Mouse (Mus musculus): ENCODE measurements around the gene Sik1.

Gene Sik1

DNA sequence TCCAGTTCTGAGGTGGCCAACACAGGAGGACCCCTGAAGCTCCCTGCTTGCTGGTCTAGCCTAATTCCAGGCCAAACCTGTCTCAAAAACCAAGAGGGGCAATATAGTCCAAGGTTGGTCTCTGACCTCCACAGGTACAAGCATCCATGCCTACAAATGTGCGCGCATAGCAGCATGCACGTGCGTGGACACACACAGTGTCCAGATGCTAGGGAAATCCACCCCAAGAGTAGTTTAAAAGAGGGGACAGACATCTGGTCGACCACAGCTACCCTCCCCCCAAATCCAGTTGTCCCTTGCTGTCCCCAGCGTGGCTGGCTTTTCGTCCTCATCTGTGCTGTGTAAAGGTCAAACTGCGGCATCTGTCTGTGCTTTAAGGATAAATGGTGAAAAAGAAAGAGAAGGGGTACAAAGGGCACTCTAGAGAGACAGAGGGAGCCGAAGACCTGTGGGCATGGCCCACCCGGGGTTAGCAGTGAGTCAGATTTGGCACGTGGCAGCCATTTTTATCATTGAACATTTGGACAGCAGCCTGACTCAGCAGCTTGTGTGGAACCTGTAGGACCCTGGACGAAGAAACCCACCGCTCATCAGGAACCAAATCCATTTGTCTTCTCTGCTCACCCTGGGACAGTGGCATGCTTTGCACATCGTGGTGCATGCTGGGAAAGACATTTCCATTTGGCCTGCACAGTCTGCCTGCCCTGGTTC, 23.6 kb downstream of the Sik1 start:
- no peak for DNase-seq (ENCODE audit: low spot score in 2 of 2)

DNA sequence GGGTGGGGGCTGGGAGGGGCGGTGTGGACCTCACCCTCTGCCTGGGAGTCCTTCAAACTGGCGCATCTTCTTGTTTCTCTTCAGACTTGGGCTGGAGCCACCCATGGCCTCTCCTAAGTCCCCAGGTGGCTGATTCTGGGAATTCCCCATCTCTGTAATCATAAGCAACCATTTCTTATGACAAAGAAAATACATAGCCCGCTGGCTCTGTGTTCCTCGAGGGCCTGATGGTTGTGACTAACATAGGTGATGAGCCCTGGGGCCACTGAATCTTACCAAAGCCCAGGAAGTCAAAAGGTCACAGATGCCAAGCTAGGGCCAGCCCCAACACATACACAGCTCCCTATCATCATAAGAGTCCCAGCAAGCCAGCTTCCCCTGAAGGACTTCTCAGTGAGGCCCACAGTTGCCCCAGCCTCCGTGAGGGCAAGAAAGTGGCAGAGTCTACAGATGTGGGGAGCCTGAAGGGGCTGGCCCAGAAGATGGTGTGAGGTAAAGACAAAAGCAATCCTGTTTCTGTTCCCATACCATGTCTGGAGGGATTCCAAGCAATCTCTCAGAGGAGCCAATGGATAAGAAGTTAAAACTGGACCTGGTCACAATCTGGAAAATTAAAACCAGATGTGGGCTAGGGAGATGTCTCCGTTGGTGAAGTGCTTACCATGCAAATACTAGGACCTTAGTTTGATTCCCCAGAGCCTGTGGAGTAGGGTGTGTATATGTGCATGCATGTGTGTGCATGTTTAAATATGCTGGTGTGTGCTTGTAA, 24.3 kb downstream of the Sik1 start:
- no peak for DNase-seq (ENCODE audit: low spot score in 2 of 2)

DNA sequence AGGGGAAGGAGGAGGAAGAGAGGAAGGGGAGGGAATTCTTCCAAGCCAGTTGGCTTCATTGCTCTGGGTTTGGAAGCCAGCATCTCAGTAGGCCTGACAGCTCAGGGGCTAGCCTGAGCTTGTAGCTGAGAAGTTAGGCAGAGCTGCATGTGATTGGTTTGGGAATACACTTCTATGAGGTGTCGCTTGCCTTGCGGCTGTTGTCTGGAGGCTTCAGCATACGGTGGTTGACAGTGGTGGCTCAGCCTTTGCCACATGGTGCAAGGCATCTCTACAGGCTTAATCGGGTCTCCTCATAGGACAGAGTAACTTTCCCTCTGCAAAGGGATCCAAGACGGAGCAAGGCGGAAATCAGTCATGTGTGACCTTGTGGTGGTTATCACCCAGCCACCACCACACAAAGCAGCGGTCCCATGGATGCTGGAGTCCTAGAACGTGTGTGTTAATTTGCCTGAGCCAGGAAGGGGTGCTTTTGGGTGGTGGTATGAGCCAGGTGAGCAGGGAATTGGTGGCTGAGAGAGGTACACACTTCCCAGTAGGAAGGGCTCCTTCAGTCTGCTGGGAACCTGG, 25.0 kb downstream of the Sik1 start:
- DNase-seq (ENCODE audit: low spot score in 2 of 2), result no peak

DNA sequence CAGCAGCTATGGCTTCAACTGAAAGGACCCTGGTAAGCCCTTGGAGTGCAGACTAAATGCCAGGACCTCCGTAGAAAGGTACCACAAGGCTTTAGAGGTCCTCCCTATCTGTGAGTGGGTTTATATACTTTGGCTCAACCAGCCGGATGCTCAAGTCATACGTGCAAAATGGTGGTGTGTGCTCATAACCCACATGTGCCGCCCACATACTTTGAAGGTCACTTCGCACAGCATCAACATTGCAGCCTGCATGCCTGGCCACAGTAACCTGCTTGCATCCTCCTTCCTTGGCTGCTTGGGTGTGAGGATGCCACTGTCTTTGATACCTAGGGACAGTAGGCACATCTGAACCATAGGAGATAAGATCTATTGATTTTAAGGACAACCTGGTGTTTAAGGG, 26.7 kb downstream of the Sik1 start:
- no peak for DNase-seq (ENCODE audit: low spot score in 2 of 2)

DNA sequence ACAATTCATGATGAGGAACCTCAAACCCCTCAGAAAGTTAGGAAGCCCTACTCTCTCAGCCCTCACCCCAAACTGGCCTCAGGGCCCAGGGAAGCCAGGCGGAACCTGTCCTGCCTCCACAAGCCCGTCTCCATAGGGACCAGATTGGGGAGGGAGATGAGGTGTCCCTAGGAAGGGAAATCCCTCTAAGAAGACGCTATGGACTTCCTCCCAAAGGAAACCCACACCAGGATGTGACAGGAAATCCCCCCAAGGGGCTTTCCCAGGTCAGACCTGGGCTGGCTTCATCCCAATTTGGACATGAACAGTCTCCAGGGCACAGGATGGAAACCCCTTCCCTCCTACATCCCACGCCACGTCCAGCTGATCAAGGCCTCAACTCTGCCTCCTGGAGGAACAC, 27.5 kb downstream of the Sik1 start:
- DNase-seq (ENCODE audit: low spot score in 2 of 2), result no peak

DNA sequence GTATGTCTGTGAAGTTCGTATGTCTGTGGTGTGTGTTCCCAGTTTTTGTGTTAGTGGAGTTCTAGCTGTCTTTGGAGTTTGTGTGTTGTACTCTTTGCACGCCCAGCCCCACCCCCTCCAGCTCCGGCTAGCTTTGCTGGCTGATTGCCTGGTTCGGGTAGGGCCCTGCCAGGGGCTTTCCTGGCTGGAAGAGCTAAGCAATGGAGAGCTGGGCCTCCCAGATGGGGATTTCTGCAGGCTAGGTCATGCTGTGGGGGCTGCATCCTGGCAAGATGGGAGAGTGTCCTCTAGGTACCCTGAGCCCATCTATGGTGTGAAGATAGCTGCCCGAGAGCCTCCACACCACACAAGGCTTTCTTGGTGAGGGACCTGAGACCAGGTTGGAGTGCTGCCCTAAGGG, 28.4 kb downstream of the Sik1 start:
- no peak for DNase-seq (ENCODE audit: low spot score in 2 of 2)

DNA sequence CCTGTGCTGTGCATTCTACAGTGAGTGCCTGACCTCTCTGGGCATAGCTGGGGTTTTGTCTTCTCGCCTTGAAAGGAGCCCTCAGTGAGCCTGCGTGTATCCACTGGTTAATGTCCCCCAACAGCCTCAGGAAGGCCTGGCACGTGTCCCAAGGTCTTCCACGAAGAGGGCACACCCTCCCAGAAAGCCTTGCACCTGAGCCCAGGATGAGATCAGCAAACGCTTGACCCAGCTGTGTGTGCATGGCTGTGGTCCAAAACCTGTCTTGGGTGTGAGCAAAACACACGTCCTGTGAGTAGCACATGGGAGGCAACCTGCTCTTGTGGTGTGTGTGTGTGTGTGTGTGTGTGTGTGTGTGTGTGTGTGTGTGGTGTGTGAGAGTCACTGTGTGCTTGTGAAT, 28.9 kb downstream of the Sik1 start:
- DNase-seq (ENCODE audit: low spot score in 2 of 2), result no peak

DNA sequence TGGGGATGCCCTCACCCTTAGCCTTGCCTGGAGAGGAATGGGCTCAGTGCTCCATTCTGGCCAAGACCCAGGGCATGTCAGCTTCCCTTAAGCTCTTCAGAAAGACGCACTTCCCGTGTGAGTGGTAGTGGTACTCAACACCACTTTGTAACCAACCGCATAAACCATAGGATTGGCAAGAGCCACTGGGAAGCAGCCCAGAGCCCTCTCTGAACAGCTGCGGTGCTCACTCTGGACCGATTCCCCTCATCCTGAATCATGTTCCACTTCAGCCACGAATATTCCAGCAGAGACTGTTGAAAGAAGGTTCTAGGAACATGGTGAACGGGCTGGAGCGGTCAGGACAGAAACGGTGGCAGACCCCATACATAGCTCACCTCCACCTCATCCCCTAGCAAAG, 29.9 kb downstream of the Sik1 start:
- no peak for DNase-seq (ENCODE audit: low spot score in 2 of 2)

DNA sequence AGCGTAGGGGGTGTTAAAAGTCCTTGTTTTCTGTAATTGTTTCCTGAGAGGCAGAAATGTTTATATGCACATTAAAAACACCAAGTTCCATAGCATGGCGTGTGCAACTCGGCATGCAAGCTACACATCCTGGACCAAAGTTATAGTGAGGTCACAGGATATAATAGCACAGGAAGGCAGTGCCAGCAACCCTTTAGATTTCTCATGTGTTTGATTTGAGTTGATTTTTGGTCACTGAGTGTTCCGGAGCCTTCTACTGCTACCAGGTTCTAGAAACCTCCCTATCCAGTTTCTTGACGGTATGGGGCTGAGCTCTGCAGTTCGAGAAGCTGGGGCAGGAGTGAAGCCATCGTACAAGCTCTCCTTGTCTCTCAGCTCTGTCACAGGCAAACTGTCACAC, 30.8 kb downstream of the Sik1 start:
- no peak for DNase-seq (ENCODE audit: low spot score in 2 of 2)

DNA sequence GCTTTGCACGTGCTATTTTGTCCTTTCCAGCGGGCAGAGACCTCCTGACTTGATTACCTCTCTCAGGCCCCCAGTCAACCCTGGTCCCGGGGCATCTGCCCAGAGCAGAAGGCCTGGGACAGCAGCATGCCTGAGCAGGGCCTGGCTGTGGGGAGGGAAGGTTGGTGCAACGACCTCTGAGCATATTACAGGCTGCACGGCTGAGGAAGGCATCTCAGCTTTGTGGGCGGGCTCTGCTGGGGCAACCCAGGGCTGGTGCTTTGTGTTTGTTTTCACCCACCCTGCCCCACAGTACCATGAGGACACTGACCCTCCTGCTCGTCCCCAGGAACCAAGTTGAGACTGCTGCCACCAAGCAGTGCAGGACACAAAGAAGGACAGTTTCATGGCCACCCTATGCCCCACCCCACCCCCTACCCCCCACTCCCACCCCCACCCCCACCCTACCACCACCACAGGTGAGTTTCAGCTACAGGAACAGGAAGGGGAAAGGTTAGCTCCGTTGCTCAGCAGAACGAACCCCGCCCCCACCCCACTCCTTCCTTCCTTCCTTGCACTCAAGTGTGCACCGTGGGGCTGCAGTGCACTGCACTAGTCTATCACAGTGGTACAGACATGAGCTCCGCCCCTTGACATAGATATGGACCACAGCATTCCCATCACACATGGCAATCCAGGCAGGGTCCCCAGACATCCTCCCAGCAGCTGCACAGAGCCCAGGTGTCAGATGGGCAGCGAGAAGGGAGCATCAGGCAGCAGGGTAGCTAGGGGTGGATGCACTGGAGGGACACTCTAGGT, 34.3 kb downstream of the Sik1 start:
- DNase-seq (ENCODE audit: low spot score in 2 of 2), result no peak

DNA sequence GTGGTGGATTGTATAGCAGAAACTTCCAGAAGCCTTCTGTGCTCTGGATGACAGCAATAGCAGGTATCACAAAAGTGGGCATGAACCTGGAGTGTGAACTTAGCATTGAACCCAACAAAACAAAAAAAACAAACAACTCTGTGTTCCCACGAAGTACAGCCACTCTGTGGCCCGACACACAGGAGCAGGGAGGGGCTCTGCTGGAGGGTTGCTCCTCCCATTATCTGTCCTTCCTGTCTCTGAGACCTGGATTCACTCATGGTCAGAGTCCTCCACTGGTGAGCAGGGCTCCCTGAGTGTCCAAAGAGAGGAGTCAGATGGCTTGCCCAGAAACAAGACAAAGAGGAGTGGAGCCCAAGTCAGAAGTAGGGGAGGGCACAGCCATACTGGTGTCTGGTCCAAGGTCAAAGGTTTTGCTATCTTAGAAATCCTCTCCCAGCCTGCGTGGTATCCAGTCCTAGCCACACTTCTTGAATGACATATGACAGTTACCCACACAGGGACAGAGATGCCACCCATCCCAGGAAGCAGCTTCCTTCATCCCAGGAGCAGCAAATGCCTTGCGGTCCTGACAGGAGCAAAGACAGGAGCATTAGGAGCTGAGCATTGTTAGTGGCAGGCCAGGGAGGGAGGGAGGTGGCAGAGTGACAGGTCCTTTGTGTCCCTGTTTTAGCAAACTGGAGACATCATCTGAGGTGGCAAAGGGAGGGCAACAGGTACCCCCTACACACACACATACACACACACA, 35.3 kb downstream of the Sik1 start:
- DNase-seq (ENCODE audit: low spot score in 2 of 2), result no peak

DNA sequence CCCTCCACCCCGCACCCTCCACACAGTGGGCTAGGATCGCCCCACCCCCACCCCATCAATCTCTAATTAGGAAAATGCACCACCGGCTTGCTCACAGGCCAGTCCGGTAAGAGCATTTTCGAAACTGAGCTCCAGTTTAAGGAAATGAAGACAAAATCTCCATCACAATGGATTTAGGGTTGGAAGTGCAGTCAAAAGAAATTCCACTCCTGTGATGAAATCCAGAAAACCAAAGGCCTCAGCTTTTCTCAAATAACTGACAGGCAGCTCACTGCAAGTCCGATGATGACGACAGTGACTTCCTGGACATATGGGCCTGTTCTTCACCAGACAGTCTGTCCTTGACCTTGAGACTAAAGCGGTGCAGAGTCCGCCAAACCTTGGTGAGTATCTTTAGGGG, 36.2 kb downstream of the Sik1 start:
- no peak for DNase-seq (ENCODE audit: low spot score in 2 of 2)

DNA sequence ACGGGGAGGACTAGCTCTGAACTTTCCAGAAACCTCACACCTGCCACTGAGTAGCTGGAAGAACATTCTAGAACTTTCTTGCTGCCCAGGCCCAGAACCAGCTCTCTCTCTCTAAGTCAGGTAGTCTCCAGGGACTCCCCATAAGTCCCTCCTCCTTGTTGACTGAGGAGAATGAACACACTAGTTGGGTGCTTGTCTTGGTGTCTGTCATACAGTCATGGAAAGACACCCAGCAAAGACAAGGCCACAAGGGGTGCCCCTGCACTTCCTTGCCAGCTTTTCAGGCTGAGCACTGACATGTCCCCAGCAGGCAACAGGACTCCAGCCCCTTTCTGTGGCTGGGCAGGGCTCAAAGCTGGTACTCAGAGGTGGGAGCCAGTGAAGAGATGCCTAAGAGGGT, 37.8 kb downstream of the Sik1 start:
- no peak for DNase-seq (ENCODE audit: low spot score in 2 of 2)

DNA sequence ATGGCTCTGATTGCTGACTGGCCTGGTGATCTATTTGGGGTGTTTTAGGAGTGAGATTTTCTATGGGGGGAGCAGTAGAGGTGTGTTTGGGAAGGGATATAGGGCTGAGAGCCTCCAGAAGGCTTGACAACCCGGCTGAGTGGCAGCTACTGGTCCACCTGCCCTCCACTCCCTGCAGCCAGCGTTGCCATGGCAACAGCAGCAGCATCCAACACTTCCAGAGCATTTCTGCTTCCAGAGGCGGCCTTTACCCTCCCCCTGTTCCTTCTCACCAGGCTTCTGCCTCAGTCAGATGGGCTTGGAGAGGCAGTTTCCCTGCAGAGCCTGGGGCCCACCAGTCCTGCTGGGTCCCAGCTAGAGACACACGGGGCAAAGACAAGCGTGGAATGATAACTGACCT, 38.4 kb downstream of the Sik1 start:
- DNase-seq (ENCODE audit: low spot score in 2 of 2), result peak in 1 of 2 experiments; percentile 37

DNA sequence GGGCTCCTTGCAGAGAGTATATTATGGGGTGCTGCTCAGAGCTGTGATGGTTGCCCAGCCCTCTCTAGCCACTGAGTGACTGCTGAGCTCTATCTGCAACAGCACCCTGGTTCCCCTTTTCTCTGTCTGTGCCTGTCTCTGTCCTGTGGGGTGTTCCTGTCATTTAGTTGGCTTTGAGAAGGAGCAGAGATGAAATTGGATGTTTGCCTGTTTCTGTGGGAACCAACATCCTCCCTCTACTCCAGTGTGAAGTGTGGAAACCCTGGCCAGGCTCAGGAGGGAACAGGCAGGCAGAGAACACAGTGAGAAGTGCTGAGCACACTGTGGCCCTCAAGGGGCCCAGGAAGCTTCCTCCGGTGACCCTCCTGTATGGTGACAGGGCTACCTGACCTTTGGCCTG, 40.8 kb downstream of the Sik1 start:
- peak in 1 of 2 experiments; percentile 53 for DNase-seq (ENCODE audit: low spot score in 2 of 2)

DNA sequence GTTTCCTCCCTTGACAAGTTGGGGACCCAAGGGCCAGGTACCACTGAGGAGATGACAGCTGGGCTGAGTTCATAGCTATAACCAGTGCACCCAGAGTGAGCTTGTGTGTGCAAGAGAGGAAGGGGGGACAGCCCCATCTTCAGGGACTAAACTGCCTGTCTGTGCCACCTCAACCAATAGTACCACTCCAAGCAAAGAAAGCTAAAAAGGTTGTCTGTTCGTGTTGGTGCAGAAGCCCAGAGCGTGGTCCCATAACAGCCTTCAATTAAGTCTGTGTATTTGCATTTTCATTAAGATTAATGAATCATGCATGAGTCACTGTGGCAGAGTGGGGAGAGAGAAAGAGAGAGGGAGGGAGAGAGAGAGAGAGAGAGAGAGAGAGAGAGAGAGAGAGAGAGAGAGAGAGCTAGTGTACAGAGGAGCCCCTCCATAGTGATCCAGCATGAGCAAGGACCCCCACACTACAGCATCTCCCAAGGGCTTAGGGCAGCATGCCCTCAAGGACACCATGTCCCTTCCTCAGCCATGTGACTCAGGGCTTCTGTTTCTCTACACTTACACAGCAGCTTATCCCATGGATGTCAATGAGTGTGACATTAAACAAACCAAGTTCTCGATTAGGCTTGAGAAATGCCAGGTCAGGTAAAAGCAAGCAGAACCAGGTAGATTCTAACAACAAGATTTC, 41.5 kb downstream of the Sik1 start:
- no peak for DNase-seq (ENCODE audit: low spot score in 2 of 2)

DNA sequence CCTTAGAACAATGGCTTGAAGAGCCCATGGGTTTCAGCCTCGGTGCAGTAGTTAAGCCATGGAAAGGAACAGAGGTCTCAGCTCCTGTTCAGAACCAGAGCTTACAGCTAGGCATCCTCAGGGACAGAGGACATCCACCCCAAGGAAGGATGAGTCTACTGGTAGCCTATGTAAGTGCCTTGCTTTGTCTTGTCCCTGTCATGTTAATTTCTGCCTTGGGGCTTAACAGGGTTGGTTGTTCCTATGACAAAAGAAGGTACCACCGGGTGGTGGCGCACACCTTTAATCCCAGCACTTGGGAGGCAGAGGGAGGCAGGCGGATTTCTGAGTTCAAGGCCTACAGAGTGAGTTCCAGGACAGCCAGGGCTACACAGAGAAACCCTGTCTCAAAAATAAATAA, 44.3 kb downstream of the Sik1 start:
- DNase-seq (ENCODE audit: low spot score in 2 of 2), result no peak

DNA sequence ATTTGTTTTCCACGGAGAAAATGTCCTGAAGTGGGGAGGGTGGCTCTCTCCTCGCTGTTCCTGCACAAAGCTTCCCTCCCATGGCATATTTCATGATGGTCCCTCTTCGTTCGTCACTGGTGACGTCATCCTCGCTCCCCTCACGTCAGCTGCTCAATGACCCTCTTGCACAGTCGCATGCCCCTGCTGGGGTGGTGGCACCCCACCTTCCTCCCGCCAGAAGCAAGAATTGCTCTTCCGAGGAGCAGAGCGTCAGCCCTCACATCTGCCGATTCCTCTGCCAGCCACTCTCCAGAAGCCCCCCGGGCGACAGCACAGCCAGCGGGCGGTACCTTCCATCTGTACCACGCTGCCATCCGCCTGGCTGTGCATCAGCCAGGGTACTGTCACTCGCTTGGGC, 45.7 kb downstream of the Sik1 start:
- DNase-seq (ENCODE audit: low spot score in 2 of 2), result no peak

DNA sequence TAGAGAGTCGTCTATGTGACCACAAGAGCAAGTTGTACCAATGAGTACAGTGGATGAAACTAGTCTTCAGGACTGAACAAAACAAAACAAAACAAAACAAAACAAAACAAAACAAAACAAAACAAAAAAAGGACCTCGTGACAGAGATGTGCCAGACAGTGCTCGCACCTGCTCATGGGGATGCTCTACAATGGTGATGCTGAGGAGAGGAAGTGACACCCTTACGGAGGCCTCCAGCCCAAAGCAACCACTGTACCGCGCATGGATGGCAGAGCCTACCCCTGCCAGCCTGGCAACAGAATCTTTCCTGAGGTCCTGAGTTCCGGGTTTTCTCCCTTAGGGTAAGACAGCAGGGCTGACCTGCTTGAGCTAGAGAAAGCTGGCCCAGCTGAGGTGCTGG, 46.5 kb downstream of the Sik1 start:
- DNase-seq (ENCODE audit: low spot score in 2 of 2), result no peak

DNA sequence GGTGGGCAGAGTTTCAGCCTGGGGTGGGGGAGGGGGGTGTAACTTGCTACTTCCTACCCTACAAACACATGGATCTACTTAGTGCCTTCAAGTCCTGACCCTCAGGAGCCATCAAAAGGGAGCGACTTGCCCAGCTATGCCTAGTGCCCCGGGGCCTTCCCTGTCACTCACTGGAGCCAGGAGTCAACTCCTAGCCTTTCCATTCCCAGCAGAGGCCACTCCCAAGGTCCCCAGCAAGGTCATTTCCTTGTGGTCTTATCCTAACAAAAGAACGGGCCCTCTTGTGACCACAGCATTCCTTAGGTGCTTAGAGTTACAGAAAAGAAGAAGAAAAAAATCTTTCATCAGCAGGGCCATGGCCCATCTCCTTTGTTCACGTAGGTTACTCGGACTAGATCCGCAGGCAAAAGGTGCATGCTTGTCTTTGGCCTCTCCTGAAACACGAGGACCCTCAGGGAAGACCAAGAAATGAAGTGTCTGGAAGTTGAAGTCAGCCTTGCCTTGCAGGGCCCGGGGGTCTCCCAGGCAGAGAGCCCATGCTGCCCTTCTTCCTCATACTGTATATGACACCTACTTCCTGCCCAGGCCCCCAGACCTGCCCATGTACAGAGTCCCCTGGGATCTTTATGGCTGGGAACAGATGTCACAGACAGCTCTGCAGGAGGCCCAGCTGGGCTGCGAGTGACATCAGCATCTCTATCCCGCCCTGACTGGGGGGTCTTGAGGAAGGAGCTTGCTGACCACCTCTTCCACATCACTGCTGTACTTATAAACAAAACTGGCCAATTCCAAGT, 47.3 kb downstream of the Sik1 start:
- no peak for DNase-seq (ENCODE audit: low spot score in 2 of 2)
